Mouse (Mus musculus) brain, embryonic 14.5 days (tissue): ENCODE measurements around the gene Rpl28. TPM values are rescaled to one million over a fixed set of nuclear protein-coding genes. Genes with fewer than 3 reads are reported as not detected.

Experiments used
- DNase-seq: peaks from one replicate; pipeline ENCODE4 v3.0.0-alpha.2; 2011; ENCODE audit warnings: low read depth
- CTCF ChIP-seq: fragments of 200-500 bp; IDR thresholded peaks from 2 replicates; pipeline ENCODE4 v1.5.1; 2012; ENCODE audit warnings: inconsistent platforms, mild to moderate bottlenecking, moderate library complexity, borderline replicate concordance; ENCODE audit not compliant: insufficient read depth, insufficient read length; ENCODE audit errors: extremely low read depth
- POLR2A ChIP-seq: fragments of 200-500 bp; IDR thresholded peaks from 2 replicates; pipeline ENCODE4 v1.6.1; 2012; ENCODE audit warnings: mild to moderate bottlenecking, inconsistent platforms, borderline replicate concordance; ENCODE audit not compliant: poor library complexity, insufficient read depth, insufficient read length, severe bottlenecking; ENCODE audit errors: extremely low read depth
- polyA plus RNA-seq: library from polyadenylated mRNA; depleted of rRNA; stranded (reverse); fragments of >200 nt; gene quantifications from 2 replicates; pipeline ENCODE4 v1.2.3, GENCODE M21; 2012; rRNA removed

The Rpl28 gene
- polyA plus RNA-seq, 1 experiment: 404 TPM

- no peak for TF ChIP-seq POLR2A
- no peak for TF ChIP-seq CTCF
- DNase-seq: peak; percentile 69
Observed at GRCm38 (mm10) chr7:4842634-4843131, 50.0 kb downstream of the Rpl28 start.

- TF ChIP-seq POLR2A: no peak
- TF ChIP-seq CTCF: no peak
- peak; percentile 91 for DNase-seq
Observed at GRCm38 (mm10) chr7:4843604-4844244, 51.0 kb downstream of the Rpl28 start.

- TF ChIP-seq POLR2A (no peak), CTCF (no peak)
- no peak for DNase-seq
Observed at GRCm38 (mm10) chr7:4844245-4844916, 51.7 kb downstream of the Rpl28 start, which contains the start of gene Shisa7. Gene Shisa7, minus strand, starts transcription at chr7:4844696.

Other genes starting within 250 kb of the Rpl28 start
- gene Syt5, start 245.3 kb upstream of the Rpl28 start, polyA plus RNA-seq: 103 and 105 TPM in 2 replicates
- 0.87 and 1.5 TPM in 2 replicates for gene Ptprh, start 188.8 kb upstream of the Rpl28 start, polyA plus RNA-seq
- 55.9 and 89.5 TPM in 2 replicates for gene Tmem86b, start 161.5 kb upstream of the Rpl28 start, polyA plus RNA-seq
- gene Ppp6r1, start 133.9 kb upstream of the Rpl28 start, polyA plus RNA-seq: 115 and 130 TPM in 2 replicates
- 93.3 and 97.3 TPM in 2 replicates for gene Hspbp1, start 107.8 kb upstream of the Rpl28 start, polyA plus RNA-seq
- 137 and 161 TPM in 2 replicates for gene Brsk1, start 102.3 kb upstream of the Rpl28 start, polyA plus RNA-seq
- 0.03 and 0.05 TPM in 2 replicates for gene Tmem150b, start 67.6 kb upstream of the Rpl28 start, polyA plus RNA-seq
- gene Kmt5c, start 52.8 kb upstream of the Rpl28 start, polyA plus RNA-seq: 197 and 214 TPM in 2 replicates
- gene Cox6b2, start 39.8 kb upstream of the Rpl28 start, polyA plus RNA-seq: 26.2 and 27.5 TPM in 2 replicates
- not detected in 2 replicates for gene Fam71e2, start 21.6 kb upstream of the Rpl28 start, polyA plus RNA-seq
- gene Il11, start 10.0 kb upstream of the Rpl28 start, polyA plus RNA-seq: 0.16 and 0.38 TPM in 2 replicates
- gene Tmem190, start 9.9 kb upstream of the Rpl28 start, polyA plus RNA-seq: not detected in 2 replicates
- gene Tmem238, start 3.2 kb upstream of the Rpl28 start, polyA plus RNA-seq: 3.4 and 5.2 TPM in 2 replicates
- 451 and 626 TPM in 2 replicates for gene Ube2s, start 19.7 kb downstream of the Rpl28 start, polyA plus RNA-seq
- gene Shisa7, start 51.8 kb downstream of the Rpl28 start, polyA plus RNA-seq: 145 and 170 TPM in 2 replicates
- 2.6 and 3.3 TPM in 2 replicates for gene Isoc2b, start 77.4 kb downstream of the Rpl28 start, polyA plus RNA-seq
- gene Isoc2a, start 84.3 kb downstream of the Rpl28 start, polyA plus RNA-seq: 6.7 and 9.0 TPM in 2 replicates
- 0.77 and 1.3 TPM in 2 replicates for gene Gm36210, start 113.6 kb downstream of the Rpl28 start, polyA plus RNA-seq
- gene Zfp628, start 122.3 kb downstream of the Rpl28 start, polyA plus RNA-seq: 16.7 and 21.7 TPM in 2 replicates
- 27.3 and 27.9 TPM in 2 replicates for gene Nat14, start 129.2 kb downstream of the Rpl28 start, polyA plus RNA-seq
- gene Ssc5d, start 132.9 kb downstream of the Rpl28 start, polyA plus RNA-seq: 2.3 and 3.6 TPM in 2 replicates
- gene Sbk2, start 171.5 kb downstream of the Rpl28 start, polyA plus RNA-seq: 0.14 TPM in 2 replicates
- gene Sbk3, start 178.3 kb downstream of the Rpl28 start, polyA plus RNA-seq: 1.1 and 2.0 TPM in 2 replicates
- 168 and 190 TPM in 2 replicates for gene Zfp579, start 203.3 kb downstream of the Rpl28 start, polyA plus RNA-seq
- 11.9 and 18.0 TPM in 2 replicates for gene Zfp524, start 221.5 kb downstream of the Rpl28 start, polyA plus RNA-seq
- gene Fiz1, start 221.8 kb downstream of the Rpl28 start, polyA plus RNA-seq: 49.9 and 54.5 TPM in 2 replicates
- gene Gm44973, start 222.6 kb downstream of the Rpl28 start, polyA plus RNA-seq: not detected in 2 replicates
- gene Zfp865, start 227.5 kb downstream of the Rpl28 start, polyA plus RNA-seq: 43.5 and 52.4 TPM in 2 replicates
- 41.4 and 47.8 TPM in 2 replicates for gene Ccdc106, start 227.7 kb downstream of the Rpl28 start, polyA plus RNA-seq
- not detected in 2 replicates for gene 4632433K11Rik, start 241.2 kb downstream of the Rpl28 start, polyA plus RNA-seq
- gene Zfp784, start 245.6 kb downstream of the Rpl28 start, polyA plus RNA-seq: 6.8 and 7.6 TPM in 2 replicates